Comparison of ENCODE assay signal across 8 mouse cellular contexts in the genomic region with DNA sequence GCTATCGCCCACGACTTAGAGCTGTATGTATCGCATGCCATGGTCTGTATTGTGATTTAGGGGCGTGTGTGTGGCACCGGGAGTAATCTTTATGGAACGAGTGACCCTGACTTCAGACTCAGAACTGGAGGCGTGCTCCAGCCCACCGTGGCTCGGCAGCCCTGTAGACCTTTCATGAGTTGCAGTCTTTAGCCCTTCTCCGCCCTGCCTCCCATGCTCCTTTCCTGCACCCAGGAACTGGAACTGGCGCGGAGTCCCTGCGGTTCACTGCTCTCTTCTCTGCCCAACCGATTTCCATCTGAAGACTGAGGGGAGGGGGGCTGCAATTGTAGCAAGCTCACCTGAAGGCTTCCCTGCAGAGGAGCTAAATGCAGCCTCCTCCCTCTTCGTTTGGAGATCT. TPM values are rescaled to one million over a fixed set of nuclear protein-coding genes. Genes with fewer than 3 reads are reported as not detected.
A peak's percentile ranks its signal among the peaks of the same experiment; 100 is the strongest.
DNase-seq lines count a peak whose midpoint lies in the region; ATAC-seq and TF ChIP-seq lines count a peak whose summit lies in the region.

No protein-coding gene starts in this region.

- CTCF ChIA-PET in Patski (lab: Charles Lee): interaction anchor here (1.0 to 2.8 kb wide), 4 partner anchors 40 to 178 kb away, joined by 3 to 9 read pairs (median 3); a partner anchor contains a TSS

- DNase-seq in heart, postnatal 10 days: no peak
- DNase-seq in Patski (ENCODE audit: low read depth, low spot score): no peak
- no peak for DNase-seq in hindbrain, postnatal 0 days (ENCODE audit: low spot score)
- DNase-seq in ovary, postnatal 10 days (ENCODE audit: low spot score): no peak
- DNase-seq in cerebellum, adult 8-10 months: no peak
- DNase-seq in ovary, adult 18-20 months (ENCODE audit: low spot score): no peak

- no peak for TF ChIP-seq CTCF in Patski (IDR thresholded peaks at IDR 0.05)
- TF ChIP-seq CTCF in hindbrain, postnatal 0 days (IDR thresholded peaks at IDR 0.05; ENCODE audit: low read depth): no peak

- in situ Hi-C loops in Patski (cut with MboI; ENCODE audit: low pct_unique_long_range_greater_than_20kb): loop anchor here (5.0 kb wide), 1 partner anchor 176 kb away; a partner anchor contains a TSS

- POLR2A ChIA-PET in Patski (lab: Charles Lee): no interaction called here

- ATAC-seq in heart, embryonic 15.5 days (replicated peaks; ENCODE audit: insufficient number of reproducible peaks, insufficient read depth, low FRiP score, low read depth): no peak
- peak; percentile 3 for ATAC-seq in Patski
- ATAC-seq in hindbrain, postnatal 0 days: no peak
- no peak for ATAC-seq in midbrain, embryonic 16.5 days

- H3K4me2 ChIP-seq in heart, embryonic 15.5 days: peak overlapping the region; percentile 96
- H3K4me2 ChIP-seq in hindbrain, postnatal 0 days (ENCODE audit: low read depth, low read length): peak overlapping the region; percentile 91
- H3K4me2 ChIP-seq in midbrain, embryonic 16.5 days (ENCODE audit: low read length): peak overlapping the region; percentile 91

- intact Hi-C loops in heart, postnatal 10 days (cut with DNase I): no loop called here

- no peaks in the 10 kb centered on the region for H3K27me3 ChIP-seq in heart, embryonic 15.5 days
- H3K27me3 ChIP-seq in Patski: no peaks in the 10 kb centered on the region
- no peaks in the 10 kb centered on the region for H3K27me3 ChIP-seq in hindbrain, postnatal 0 days (ENCODE audit: insufficient read depth, low read length)
- H3K27me3 ChIP-seq in midbrain, embryonic 16.5 days (ENCODE audit: control insufficient read depth, insufficient read depth, low read depth, low read length): no peaks in the 10 kb centered on the region

- H3K4me1 ChIP-seq in heart, embryonic 15.5 days (replicated peaks): peaks cover 29% of the 10 kb centered on the region
- H3K4me1 ChIP-seq in hindbrain, postnatal 0 days (ENCODE audit: insufficient read depth, low read length): peaks cover 8% of the 10 kb centered on the region; the same call in 1 of the 2 replicates
- peaks cover 15% of the 10 kb centered on the region for H3K4me1 ChIP-seq in midbrain, embryonic 16.5 days (ENCODE audit: control insufficient read depth, insufficient read depth, low read length)

- peak overlapping the region; percentile 94 for H3K27ac ChIP-seq in heart, embryonic 15.5 days
- H3K27ac ChIP-seq in hindbrain, postnatal 0 days: peak overlapping the region; percentile 90
- peak overlapping the region; percentile 96 for H3K27ac ChIP-seq in midbrain, embryonic 16.5 days (ENCODE audit: low read length)

- H3K36me3 ChIP-seq in heart, embryonic 15.5 days: peaks cover 21% of the 10 kb centered on the region; the same call in 1 of the 2 replicates
- H3K36me3 ChIP-seq in hindbrain, postnatal 0 days (ENCODE audit: insufficient read depth, low read length): peaks cover 11% of the 10 kb centered on the region; the same call in 1 of the 2 replicates
- H3K36me3 ChIP-seq in midbrain, embryonic 16.5 days (ENCODE audit: control insufficient read depth, insufficient read depth, low read length): peaks cover 7% of the 10 kb centered on the region; the same call in 1 of the 2 replicates

- H3K9ac ChIP-seq in heart, embryonic 15.5 days: peak overlapping the region; percentile 92
- peak overlapping the region; percentile 83 for H3K9ac ChIP-seq in hindbrain, postnatal 0 days (replicated peaks; ENCODE audit: low read length)
- H3K9ac ChIP-seq in midbrain, embryonic 16.5 days (ENCODE audit: low read depth, low read length): peak overlapping the region; percentile 94

- WGBS in heart, embryonic 15.5 days: 0% methylated on average over 15 of the region's 15 CpGs
- WGBS in hindbrain, postnatal 0 days: under 1% methylated on average over 15 of the region's 15 CpGs
- 1% methylated on average over 15 of the region's 15 CpGs for WGBS in midbrain, embryonic 16.5 days

- H3K4me3 ChIP-seq in heart, embryonic 15.5 days: peak overlapping the region; percentile 79
- peak overlapping the region; percentile 93 for H3K4me3 ChIP-seq in hindbrain, postnatal 0 days (ENCODE audit: low read length)
- H3K4me3 ChIP-seq in midbrain, embryonic 16.5 days (ENCODE audit: low read depth, low read length): peak overlapping the region; percentile 95

- H3K9me3 ChIP-seq in heart, embryonic 15.5 days (replicated peaks): no peaks in the 10 kb centered on the region
- no peaks in the 10 kb centered on the region for H3K9me3 ChIP-seq in hindbrain, postnatal 0 days (ENCODE audit: low read length)
- H3K9me3 ChIP-seq in midbrain, embryonic 16.5 days (replicated peaks; ENCODE audit: control insufficient read depth, low read length, poor library complexity, severe bottlenecking): no peaks in the 10 kb centered on the region

RNA-seq across cellular contexts. Expression of a gene that starts 1.0 kb away (rescaled TPM):
- 38.2 and 41.8 TPM in 2 replicates for polyA plus RNA-seq in heart, embryonic 15.5 days (2015; fragmentation: Nextera tagmentation; extraction: Ambion mirVana)
- 10 to 100 TPM; 63.4 to 70.0 TPM for total RNA-seq in heart, postnatal 10 days (2021)
- 53.1 TPM for polyA plus RNA-seq in Patski (2021)
- 41.3 and 45.5 TPM in 2 replicates for total RNA-seq in hindbrain, postnatal 0 days (2014; rRNA removed)
- polyA plus RNA-seq in hindbrain, postnatal 0 days (2015; fragmentation: Nextera tagmentation; extraction: Ambion mirVana): 55.6 and 57.0 TPM in 2 replicates
- 50.7 and 51.4 TPM in 2 replicates for polyA plus RNA-seq in midbrain, embryonic 16.5 days (2015; fragmentation: Nextera tagmentation; extraction: Ambion mirVana)

RNA-seq across cellular contexts. Expression of a gene that starts 8.6 kb away (rescaled TPM):
- polyA plus RNA-seq in heart, embryonic 15.5 days (2015; fragmentation: Nextera tagmentation; extraction: Ambion mirVana): 2.2 and 2.8 TPM in 2 replicates
- total RNA-seq in heart, postnatal 10 days (2021): 1 to 10 TPM; 4.2 to 7.1 TPM
- 98.7 TPM for polyA plus RNA-seq in Patski (2021)
- 0.31 and 0.58 TPM in 2 replicates for total RNA-seq in hindbrain, postnatal 0 days (2014; rRNA removed)
- 0.80 and 0.93 TPM in 2 replicates for polyA plus RNA-seq in hindbrain, postnatal 0 days (2015; fragmentation: Nextera tagmentation; extraction: Ambion mirVana)
- polyA plus RNA-seq in midbrain, embryonic 16.5 days (2015; fragmentation: Nextera tagmentation; extraction: Ambion mirVana): 0.86 and 1.2 TPM in 2 replicates

RNA-seq across cellular contexts. Expression of a gene that starts 15.0 kb away (rescaled TPM):
- 43.9 and 46.0 TPM in 2 replicates for polyA plus RNA-seq in heart, embryonic 15.5 days (2015; fragmentation: Nextera tagmentation; extraction: Ambion mirVana)
- total RNA-seq in heart, postnatal 10 days (2021): 10 to 100 TPM; 52.7 to 57.4 TPM
- polyA plus RNA-seq in Patski (2021): 89.4 TPM
- total RNA-seq in hindbrain, postnatal 0 days (2014; rRNA removed): 458 and 481 TPM in 2 replicates
- polyA plus RNA-seq in hindbrain, postnatal 0 days (2015; fragmentation: Nextera tagmentation; extraction: Ambion mirVana): 220 and 233 TPM in 2 replicates
- polyA plus RNA-seq in midbrain, embryonic 16.5 days (2015; fragmentation: Nextera tagmentation; extraction: Ambion mirVana): 117 and 132 TPM in 2 replicates

RNA-seq across cellular contexts. Expression of a gene that starts 43.6 kb away (rescaled TPM):
- 1.9 and 5.4 TPM in 2 replicates for polyA plus RNA-seq in heart, embryonic 15.5 days (2015; fragmentation: Nextera tagmentation; extraction: Ambion mirVana)
- 10 to 100 TPM; 10.0 to 12.5 TPM for total RNA-seq in heart, postnatal 10 days (2021)
- polyA plus RNA-seq in Patski (2021): 18.0 TPM
- total RNA-seq in hindbrain, postnatal 0 days (2014; rRNA removed): 190 and 211 TPM in 2 replicates
- polyA plus RNA-seq in hindbrain, postnatal 0 days (2015; fragmentation: Nextera tagmentation; extraction: Ambion mirVana): 87.6 and 96.9 TPM in 2 replicates
- polyA plus RNA-seq in midbrain, embryonic 16.5 days (2015; fragmentation: Nextera tagmentation; extraction: Ambion mirVana): 55.1 and 66.3 TPM in 2 replicates

RNA-seq across cellular contexts. Expression of a gene that starts 44.6 kb away (rescaled TPM):
- polyA plus RNA-seq in heart, embryonic 15.5 days (2015; fragmentation: Nextera tagmentation; extraction: Ambion mirVana): 30.9 and 46.0 TPM in 2 replicates
- 10 to 100 TPM; 37.4 to 39.3 TPM for total RNA-seq in heart, postnatal 10 days (2021)
- polyA plus RNA-seq in Patski (2021): 69.7 TPM
- 87.6 and 103 TPM in 2 replicates for total RNA-seq in hindbrain, postnatal 0 days (2014; rRNA removed)
- 33.3 and 40.3 TPM in 2 replicates for polyA plus RNA-seq in hindbrain, postnatal 0 days (2015; fragmentation: Nextera tagmentation; extraction: Ambion mirVana)
- polyA plus RNA-seq in midbrain, embryonic 16.5 days (2015; fragmentation: Nextera tagmentation; extraction: Ambion mirVana): 56.3 and 58.7 TPM in 2 replicates

Comparison
In these comparisons a context has a peak if more than half of its experiments do, and no peak if none do; other contexts are left out.
1. RNA of a gene that starts 8.6 kb away (polyA plus RNA-seq): 98.7 TPM in Patski (single experiment); 2.2 to 2.8 TPM in heart, embryonic 15.5 days, 0.86 to 1.2 TPM in midbrain, embryonic 16.5 days and 0.80 to 0.93 TPM in hindbrain, postnatal 0 days; every median in the first group is over 10 times any median in the second.
2. Peak in every context shown above with its lines, with median percentiles within 50 percentile points of each other: H3K27ac ChIP-seq, H3K4me2 ChIP-seq, H3K4me3 ChIP-seq and H3K9ac ChIP-seq.